Mouse (Mus musculus) kidney, embryonic 14.5 days (tissue): ENCODE data around the gene Tagap. TPM values are rescaled to one million over a fixed set of nuclear protein-coding genes. Genes with fewer than 3 reads are reported as not detected.
"Not testable (repeated sequence)": the region's sequence is repeated elsewhere in the genome, so short reads cannot be mapped to it uniquely, and the experiment has no call there.

ENCODE experiments used
- ATAC-seq: fragments of 200-750 bp; cut with Nextera tagmentation; 2 replicates; pipeline ENCODE4 v1.8.0; 2017; ENCODE audit warnings: moderate number of reproducible peaks, mild to moderate bottlenecking, moderate TSS enrichment, moderate library complexity; ENCODE audit not compliant: low FRiP score, low TSS enrichment
- H3K27ac ChIP-seq: fragments of 300-500 bp; sonication (generic); 2 replicates; pipeline ENCODE4 v1.5.1; 2014; ENCODE audit warnings: low read depth, mild to moderate bottlenecking, low read length, moderate library complexity, mixed read lengths
- H3K27me3 ChIP-seq: fragments of 300-500 bp; sonication (generic); 2 replicates; pipeline ENCODE4 v1.6.1; 2014; ENCODE audit warnings: mild to moderate bottlenecking, low read length; ENCODE audit not compliant: control insufficient read depth, insufficient read depth
- H3K36me3 ChIP-seq: fragments of 300-500 bp; sonication (generic); 2 replicates; pipeline ENCODE4 v1.6.1; 2014; ENCODE audit warnings: low read length, mixed read lengths; ENCODE audit not compliant: control insufficient read depth, insufficient read depth
- H3K4me1 ChIP-seq: fragments of 300-500 bp; sonication (generic); 2 replicates; pipeline ENCODE4 v1.6.1; 2014; ENCODE audit warnings: low read length, mixed read lengths; ENCODE audit not compliant: control insufficient read depth, insufficient read depth
- H3K4me2 ChIP-seq: fragments of 300-500 bp; sonication (generic); replicated peaks from 2 replicates; pipeline ENCODE4 v1.6.1; 2014; ENCODE audit warnings: low read depth, mild to moderate bottlenecking, low read length
- H3K4me3 ChIP-seq: fragments of 300-500 bp; sonication (generic); 2 replicates; pipeline ENCODE4 v1.5.1; 2014; ENCODE audit warnings: mild to moderate bottlenecking, low read length
- H3K9ac ChIP-seq: fragments of 300-500 bp; sonication (generic); 2 replicates; pipeline ENCODE4 v1.6.1; 2014; ENCODE audit warnings: low read depth, mild to moderate bottlenecking, low read length, moderate library complexity
- H3K9me3 ChIP-seq: fragments of 300-500 bp; sonication (generic); 2 replicates; pipeline ENCODE4 v1.6.1; 2016; ENCODE audit warnings: low read length; ENCODE audit not compliant: control insufficient read depth
- WGBS: fragments of 180-500 bp; shearing (Covaris S2); extraction: QIAGEN DNeasy Blood & Tissue Kit; methylation state at CpG from one replicate; pipeline ENCODE4 v1.1.7; 2014; 5-methylcytosine and 5-hydroxymethylcytosine counted together
- polyA plus RNA-seq: library from polyadenylated mRNA; unstranded; fragments of >200 nt; fragmentation: Nextera tagmentation; extraction: Ambion mirVana; gene quantifications from 2 replicates; pipeline ENCODE4 v1.2.1, GENCODE M21; 2014

Tagap gene
- polyA plus RNA-seq, 1 experiment from 2014 or later, result 0.93 TPM

DNA sequence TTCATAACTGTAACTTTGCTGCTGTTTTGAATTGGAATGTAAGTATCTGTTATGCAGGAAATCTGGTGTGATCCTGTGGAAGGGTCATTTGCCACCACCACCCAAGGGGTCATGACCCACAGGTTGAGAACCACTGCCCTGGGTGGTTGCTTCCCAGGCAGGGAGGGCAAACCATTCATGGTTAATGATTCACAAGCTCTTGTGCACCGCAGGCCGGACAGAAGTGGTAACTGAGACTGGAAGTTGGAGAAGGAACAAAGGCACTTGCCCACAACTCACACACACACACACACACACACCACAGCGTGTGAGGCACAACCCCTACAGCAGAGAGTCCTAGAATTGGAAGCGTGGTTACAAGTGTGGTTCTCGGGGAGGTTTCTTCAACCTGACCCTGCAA, 3.2 kb upstream of the Tagap start:
- H3K9me3 ChIP-seq, result no peaks in the 10 kb centered on the region
- no peaks in the 10 kb centered on the region for H3K36me3 ChIP-seq
- no peak overlapping the region for H3K9ac ChIP-seq
- ATAC-seq, result no peak
- no peak overlapping the region for H3K4me3 ChIP-seq
- H3K27me3 ChIP-seq, result no peaks in the 10 kb centered on the region
- no peak overlapping the region for H3K27ac ChIP-seq
- H3K4me2 ChIP-seq, result no peak overlapping the region
- 63% methylated on average over 5 of the region's 5 CpGs for WGBS
- peaks cover 32% of the 10 kb centered on the region for H3K4me1 ChIP-seq

DNA sequence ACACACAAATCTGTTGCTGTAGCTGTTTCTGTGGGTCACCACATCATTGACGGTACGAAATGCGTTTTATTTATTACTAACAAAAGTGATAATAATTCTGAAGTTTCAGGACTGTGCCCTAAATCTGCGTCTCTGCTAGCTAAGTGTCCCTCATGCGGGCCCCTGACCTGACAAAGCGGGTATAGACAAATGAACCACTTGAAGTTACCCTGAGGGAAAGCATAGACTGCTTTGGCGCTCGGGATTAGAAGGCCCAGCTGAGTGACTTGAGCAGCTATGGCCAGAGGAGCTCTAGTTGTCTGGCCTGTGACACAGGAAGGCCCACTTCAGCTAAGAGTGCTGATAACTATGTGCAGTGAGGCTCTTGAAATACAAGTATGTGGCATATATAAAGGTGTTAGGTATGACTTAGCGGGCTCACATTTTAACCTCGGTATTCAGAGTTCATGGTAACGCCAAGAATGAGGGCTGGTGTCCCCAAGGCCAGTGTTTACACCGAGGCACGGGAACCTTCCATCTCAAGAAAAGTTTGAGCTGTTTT, 1.5 kb upstream of the Tagap start:
- Histone ChIP-seq H3K9ac (no peak overlapping the region), H3K27me3 (no peaks in the 10 kb centered on the region), H3K4me2 (no peak overlapping the region), H3K36me3 (no peaks in the 10 kb centered on the region), H3K9me3 (no peaks in the 10 kb centered on the region), H3K4me3 (no peak overlapping the region), H3K27ac (no peak overlapping the region), H3K4me1 (peaks cover 18% of the 10 kb centered on the region; the same call in 1 of the 2 replicates)
- WGBS, result 92% methylated on average over 13 of the region's 13 CpGs
- ATAC-seq, result no peak

DNA sequence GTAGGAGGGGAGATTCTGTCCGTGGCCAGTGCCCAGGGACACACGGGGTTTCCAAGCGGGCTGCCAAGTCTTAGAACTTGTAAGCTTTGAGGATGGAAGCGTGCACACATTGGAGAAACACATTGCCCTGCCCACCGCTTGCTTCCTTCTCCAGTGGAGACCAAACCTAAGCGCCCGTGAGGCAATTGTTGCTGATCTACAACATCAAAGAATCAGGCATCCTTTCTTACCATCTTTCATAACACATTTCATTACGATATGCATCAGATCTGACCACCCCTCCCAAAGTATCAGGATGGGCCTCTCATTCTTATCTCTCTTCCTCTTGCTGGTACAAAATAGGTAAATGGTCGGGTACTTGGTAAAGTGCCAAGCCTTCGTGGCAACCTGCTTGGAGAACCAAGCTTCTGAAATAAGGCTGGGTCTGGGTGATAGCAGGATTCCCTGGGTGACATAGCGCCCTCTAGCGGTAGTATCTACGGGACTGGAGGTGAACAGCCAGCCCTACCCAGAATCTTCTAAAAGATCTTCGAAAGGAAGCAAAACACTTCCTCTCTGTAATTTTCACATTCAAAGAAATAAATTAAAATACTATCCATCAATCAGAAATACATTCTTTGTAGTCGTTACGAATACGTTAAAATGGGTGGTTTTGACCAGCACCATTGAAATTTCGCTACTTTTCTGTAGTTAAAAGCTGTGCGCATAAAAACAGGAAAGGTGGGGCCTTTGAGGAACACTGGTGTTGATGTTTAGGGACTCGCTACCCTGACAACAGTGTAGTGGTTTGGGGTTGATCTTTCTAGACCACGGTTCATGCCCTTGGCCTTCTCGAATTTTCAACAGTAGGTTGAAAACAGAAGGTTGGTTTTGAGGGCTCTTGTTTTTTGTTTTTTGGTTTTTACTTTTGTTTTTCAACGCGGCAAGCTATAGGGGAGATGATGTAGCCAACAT, 2.1 kb downstream of the Tagap start:
- WGBS, result 73% methylated on average over 24 of the region's 24 CpGs
- no peak for ATAC-seq
- Histone ChIP-seq H3K4me2 (no peak overlapping the region), H3K27me3 (no peaks in the 10 kb centered on the region), H3K9me3 (no peaks in the 10 kb centered on the region), H3K4me1 (peaks cover 12% of the 10 kb centered on the region; the same call in 1 of the 2 replicates), H3K36me3 (no peaks in the 10 kb centered on the region), H3K4me3 (no peak overlapping the region), H3K27ac (no peak overlapping the region), H3K9ac (no peak overlapping the region)

DNA sequence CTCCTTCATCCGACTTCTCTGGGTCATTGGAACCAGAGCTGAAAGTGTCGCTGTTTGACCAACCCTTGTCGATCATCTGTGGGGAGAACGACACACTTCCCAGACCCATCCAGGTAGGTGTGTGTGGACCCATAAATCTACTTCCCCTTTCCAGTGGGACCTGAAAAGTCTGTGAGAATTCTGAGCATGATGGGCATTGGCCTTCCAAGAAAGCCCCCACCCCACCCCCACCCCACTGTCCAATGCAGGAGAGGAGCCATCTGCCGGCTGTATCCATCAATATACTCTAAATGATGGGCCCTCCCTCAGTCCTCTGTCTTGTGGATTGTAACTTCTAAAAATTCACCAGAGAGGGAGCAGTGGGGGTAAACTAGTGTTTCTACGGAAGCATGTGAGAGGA, 2.9 kb downstream of the Tagap start:
- ATAC-seq, result no peak
- Histone ChIP-seq H3K9me3 (no peaks in the 10 kb centered on the region), H3K27ac (no peak overlapping the region), H3K4me1 (peaks cover 12% of the 10 kb centered on the region; the same call in 1 of the 2 replicates), H3K4me3 (no peak overlapping the region), H3K36me3 (no peaks in the 10 kb centered on the region), H3K27me3 (no peaks in the 10 kb centered on the region), H3K4me2 (no peak overlapping the region), H3K9ac (no peak overlapping the region)
- WGBS, result 84% methylated on average over 6 of the region's 6 CpGs

DNA sequence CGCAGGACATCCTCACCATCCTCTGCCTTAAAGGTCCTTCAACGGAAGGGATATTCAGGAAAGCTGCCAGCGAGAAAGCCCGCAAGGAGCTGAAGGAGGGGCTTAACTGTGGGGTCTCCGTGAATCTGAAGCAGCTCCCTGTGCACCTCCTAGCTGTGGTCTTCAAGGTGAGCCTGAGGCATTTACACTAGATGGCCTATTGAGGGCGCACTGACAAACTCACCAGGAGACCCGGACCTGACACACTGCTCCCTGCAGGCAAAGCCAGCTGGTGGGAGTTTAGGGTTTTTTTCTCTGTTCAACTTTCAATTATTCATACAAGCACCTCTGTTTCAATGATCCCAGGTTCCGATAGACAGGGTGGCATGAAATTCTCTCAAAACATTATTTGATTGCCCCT, 3.5 kb downstream of the Tagap start:
- Histone ChIP-seq H3K4me2 (no peak overlapping the region), H3K4me3 (no peak overlapping the region), H3K4me1 (peaks cover 12% of the 10 kb centered on the region; the same call in 1 of the 2 replicates), H3K9me3 (no peaks in the 10 kb centered on the region), H3K9ac (no peak overlapping the region), H3K27ac (no peak overlapping the region), H3K36me3 (no peaks in the 10 kb centered on the region), H3K27me3 (no peaks in the 10 kb centered on the region)
- WGBS, result 35% methylated on average over 8 of the region's 8 CpGs
- ATAC-seq, result no peak

DNA sequence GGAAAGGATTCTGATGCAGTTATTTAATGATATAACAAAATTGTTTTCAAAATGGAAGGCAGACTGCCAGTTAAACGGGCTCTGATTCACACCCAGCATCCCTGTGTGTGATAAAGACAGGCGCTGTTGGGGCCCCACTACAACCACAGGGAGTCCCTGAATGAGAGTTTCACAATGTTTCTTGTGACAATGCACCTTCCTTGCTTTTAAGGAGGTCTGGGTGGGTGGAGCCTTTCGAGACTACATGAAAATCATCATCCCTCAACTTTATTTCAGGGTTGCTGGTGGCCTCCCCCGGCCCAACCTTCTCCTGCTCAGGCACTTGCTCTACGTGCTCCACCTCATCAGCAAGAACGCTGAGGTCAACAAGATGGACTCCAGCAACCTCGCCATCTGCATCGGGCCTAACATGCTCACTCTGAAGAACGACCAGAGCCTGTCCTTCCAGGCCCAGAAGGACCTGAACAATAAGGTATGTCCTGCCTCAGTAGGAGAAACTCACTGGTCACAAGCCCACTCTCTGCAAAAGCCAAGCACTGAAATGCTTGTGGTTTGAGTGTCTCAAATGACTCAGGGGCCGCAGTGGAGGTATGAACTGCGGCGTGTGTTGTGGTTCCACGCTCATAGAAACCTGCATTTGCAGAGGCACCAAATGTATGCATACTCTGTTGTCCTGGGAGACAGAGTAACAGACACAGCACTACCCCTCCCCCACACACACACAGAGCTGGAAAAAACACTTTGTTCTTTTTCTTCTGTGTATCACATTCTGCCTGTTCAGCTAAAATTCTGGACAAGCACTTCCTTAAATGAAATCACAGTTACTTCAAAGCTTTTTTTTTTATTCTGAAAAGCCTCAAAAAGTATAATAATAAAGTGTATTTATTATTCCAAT, 5.5 kb downstream of the Tagap start:
- Histone ChIP-seq H3K9ac (no peak overlapping the region), H3K27me3 (no peaks in the 10 kb centered on the region), H3K27ac (no peak overlapping the region), H3K9me3 (no peaks in the 10 kb centered on the region), H3K4me2 (no peak overlapping the region), H3K36me3 (no peaks in the 10 kb centered on the region), H3K4me1 (0 out of 2 replicates have a peak, but pooled peaks cover 4% of the 10 kb centered on the region), H3K4me3 (no peak overlapping the region)
- no peak for ATAC-seq
- 77% methylated on average over 13 of the region's 13 CpGs for WGBS

DNA sequence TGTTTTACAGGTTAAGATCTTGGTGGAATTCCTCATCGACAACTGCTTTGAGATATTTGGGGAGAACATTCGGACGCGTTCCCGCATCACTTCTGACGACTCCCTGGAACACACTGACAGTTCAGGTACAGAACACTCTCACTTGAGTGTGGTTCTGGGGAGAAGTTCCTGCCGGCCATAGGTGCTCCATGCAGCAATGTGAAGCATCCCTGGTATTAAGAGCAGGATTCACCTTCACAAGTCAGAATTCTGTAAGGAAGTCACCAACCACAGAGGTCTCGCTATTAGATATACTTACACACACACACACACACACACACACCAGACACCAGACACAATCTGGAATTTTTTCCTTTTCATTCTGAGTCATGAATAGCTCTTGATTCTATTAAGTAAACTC, 6.3 kb downstream of the Tagap start:
- 66% methylated on average over 3 of the region's 8 CpGs for WGBS
- H3K36me3 ChIP-seq, H3K27ac ChIP-seq, H3K4me2 ChIP-seq, ATAC-seq, H3K4me3 ChIP-seq, H3K4me1 ChIP-seq, H3K9me3 ChIP-seq, H3K27me3 ChIP-seq, H3K9ac ChIP-seq: not testable (repeated sequence)

DNA sequence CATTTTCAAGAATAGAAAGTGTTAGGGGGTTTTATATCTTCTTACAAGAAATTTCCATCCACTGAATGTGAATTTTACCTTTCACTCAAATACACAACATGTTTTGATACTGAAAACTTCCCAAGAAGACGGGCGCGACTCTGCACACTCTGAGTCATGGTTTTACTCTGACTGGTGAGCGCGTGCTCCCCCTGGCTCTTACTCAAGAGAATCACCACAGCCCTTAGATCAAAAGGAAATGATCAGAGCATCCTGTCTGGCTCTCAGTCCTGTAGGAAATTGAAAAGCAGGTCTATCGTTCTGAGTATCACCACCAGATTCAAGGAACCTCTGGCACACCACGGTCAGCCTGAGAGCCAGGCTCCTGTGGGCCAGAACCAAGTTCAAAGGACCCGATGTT, 13.8 kb downstream of the Tagap start:
- Histone ChIP-seq H3K36me3 (no peaks in the 10 kb centered on the region), H3K9me3 (no peaks in the 10 kb centered on the region), H3K27ac (no peak overlapping the region), H3K27me3 (no peaks in the 10 kb centered on the region), H3K4me1 (no peaks in the 10 kb centered on the region), H3K4me3 (no peak overlapping the region), H3K4me2 (no peak overlapping the region), H3K9ac (no peak overlapping the region)
- 55% methylated on average over 8 of the region's 8 CpGs for WGBS
- no peak for ATAC-seq
